Mouse (Mus musculus) Patski (cell line): ENCODE data around the gene Gm21954. TPM values are rescaled to one million over a fixed set of nuclear protein-coding genes. Genes with fewer than 3 reads are reported as not detected.

Experiments
- ATAC-seq: fragments of 100-300 bp; one replicate; pipeline ENCODE4 v1.8.0; 2021
- CTCF ChIA-PET: fragments of 350-600 bp; sonication (Branson Sonifier 250); formaldehyde crosslinking; loops from one replicate; lab custom pipeline; 2022; ENCODE audit warnings: inconsistent platforms; lab: Charles Lee
- POLR2A ChIA-PET: fragments of 350-600 bp; sonication (Branson Sonifier 250); formaldehyde crosslinking; loops from one replicate; lab custom pipeline; 2022; ENCODE audit warnings: antibody characterized with exemption, inconsistent platforms; lab: Charles Lee
- DNase-seq: peaks from one replicate; pipeline ENCODE4 v3.0.0-alpha.2; 2011; ENCODE audit warnings: low read depth, low spot score
- H3K27me3 ChIP-seq: fragments of 371-371 bp; one replicate; pipeline ENCODE4 v1.5.1; 2021
- CTCF ChIP-seq: fragments of 100-300 bp; IDR thresholded peaks from one replicate; pipeline ENCODE4 v1.5.1; 2021
- in situ Hi-C: fragments of 300-500 bp; cut with MboI; formaldehyde crosslinking; loops from 3 replicates; pipeline ENCODE4 v1.11.1; 2018; ENCODE audit warnings: low pct_unique_long_range_greater_than_20kb, mixed read lengths
- polyA plus RNA-seq: library from polyadenylated mRNA; unstranded; gene quantifications from one replicate; pipeline ENCODE4 v1.2.3, GENCODE M21; 2021

Gm21954 gene
- polyA plus RNA-seq, result not detected

- H3K27me3 ChIP-seq, result no peaks in the 10 kb centered on the region
- in situ Hi-C loops, result no loop called here
- ChIA-PET CTCF (interaction anchor here (0.8 to 1.7 kb wide), 3 partner anchors 19 to 89 kb away, joined by 3 to 4 read pairs (median 4); no protein-coding TSS in a partner anchor), POLR2A (interaction anchor here (0.6 kb wide), 1 partner anchor 10 kb away, joined by 3 read pairs; no protein-coding TSS in a partner anchor)
- no peak for TF ChIP-seq CTCF
- DNase-seq, result no peak
- ATAC-seq, result no peak
Observed at GRCm38 (mm10) chr3:55472110-55472509, at the start of gene Gm21954. Gene Gm21954, minus strand, starts transcription at chr3:55472210.

GRCm38 (mm10) chr3:55521776-55522175 lies 49.8 kb upstream of the Gm21954 start:
- DNase-seq (no peak), ATAC-seq (no peak)
- POLR2A ChIA-PET, result interaction anchor here (1.1 kb wide), 1 partner anchor 50 kb away, joined by 3 read pairs; no protein-coding TSS in a partner anchor
- no peaks in the 10 kb centered on the region for H3K27me3 ChIP-seq
- TF ChIP-seq CTCF, result no peak
- in situ Hi-C loops, result loop anchor here (5.0 kb wide), 1 partner anchor 476 kb away; no protein-coding TSS in a partner anchor
- CTCF ChIA-PET, result interaction anchor here (0.8 to 2.4 kb wide), 7 partner anchors 11 to 364 kb away, joined by 3 to 13 read pairs (median 5); no protein-coding TSS in a partner anchor

GRCm38 (mm10) chr3:55520240-55521180 lies 48.5 kb upstream of the Gm21954 start:
- DNase-seq (no peak), ATAC-seq (peak; percentile 78)
- no peaks in the 10 kb centered on the region for H3K27me3 ChIP-seq
- ChIA-PET CTCF (interaction anchor here (0.6 to 2.4 kb wide), 26 partner anchors 9 to 483 kb away, joined by 3 to 13 read pairs (median 3); no protein-coding TSS in a partner anchor), POLR2A (interaction anchor here (0.7 to 1.1 kb wide), 2 partner anchors 51 to 86 kb away, joined by 3 to 4 read pairs; no protein-coding TSS in a partner anchor)
- in situ Hi-C loops, result loop anchor here (5.0 kb wide), 1 partner anchor 477 kb away; no protein-coding TSS in a partner anchor
- peak; percentile 99 for TF ChIP-seq CTCF

GRCm38 (mm10) chr3:55517454-55518014 lies 45.5 kb upstream of the Gm21954 start:
- ChIA-PET POLR2A (no interaction called here), CTCF (no interaction called here)
- DNase-seq (no peak), ATAC-seq (no peak)
- no peaks in the 10 kb centered on the region for H3K27me3 ChIP-seq
- TF ChIP-seq CTCF, result no peak
- in situ Hi-C loops, result no loop called here

GRCm38 (mm10) chr3:55515966-55516365 lies 44.0 kb upstream of the Gm21954 start:
- CTCF ChIA-PET, result interaction anchor here (0.8 to 1.7 kb wide), 2 partner anchors 14 to 125 kb away, joined by 3 read pairs; no protein-coding TSS in a partner anchor
- in situ Hi-C loops, result no loop called here
- ATAC-seq (no peak), DNase-seq (no peak)
- TF ChIP-seq CTCF, result no peak
- POLR2A ChIA-PET, result interaction anchor here (0.6 kb wide), 1 partner anchor 334 kb away, joined by 5 read pairs; no protein-coding TSS in a partner anchor
- H3K27me3 ChIP-seq, result no peaks in the 10 kb centered on the region

- H3K27me3 ChIP-seq, result no peaks in the 10 kb centered on the region
- ChIA-PET POLR2A (no interaction called here), CTCF (interaction anchor here (1.0 to 2.8 kb wide), 2 partner anchors 9 to 62 kb away, joined by 3 to 13 read pairs; no protein-coding TSS in a partner anchor)
- in situ Hi-C loops, result no loop called here
- no peak for DNase-seq
- no peak for TF ChIP-seq CTCF
- no peak for ATAC-seq
Observed at GRCm38 (mm10) chr3:55511658-55512057, 39.6 kb upstream of the Gm21954 start.

GRCm38 (mm10) chr3:55510198-55510597 lies 38.2 kb upstream of the Gm21954 start:
- in situ Hi-C loops, result no loop called here
- no peak for TF ChIP-seq CTCF
- ATAC-seq, result no peak
- CTCF ChIA-PET, result interaction anchor here (1.1 to 2.8 kb wide), 3 partner anchors 11 to 28 kb away, joined by 3 to 13 read pairs (median 3); no protein-coding TSS in a partner anchor
- no peak for DNase-seq
- POLR2A ChIA-PET, result no interaction called here
- no peaks in the 10 kb centered on the region for H3K27me3 ChIP-seq

- ChIA-PET CTCF (interaction anchor here (0.8 to 1.7 kb wide), 5 partner anchors 12 to 369 kb away, joined by 3 to 4 read pairs (median 3); no protein-coding TSS in a partner anchor), POLR2A (no interaction called here)
Observed at GRCm38 (mm10) chr3:55499298-55499697, 27.3 kb upstream of the Gm21954 start.

GRCm38 (mm10) chr3:55496462-55496941 lies 24.5 kb upstream of the Gm21954 start:
- no peak for TF ChIP-seq CTCF
- H3K27me3 ChIP-seq, result no peaks in the 10 kb centered on the region
- POLR2A ChIA-PET, result interaction anchor here (0.5 kb wide), 1 partner anchor 79 kb away, joined by 3 read pairs; no protein-coding TSS in a partner anchor
- ATAC-seq (no peak), DNase-seq (no peak)
- in situ Hi-C loops, result loop anchor here (10.0 kb wide), 1 partner anchor 1708 kb away; no protein-coding TSS in a partner anchor
- CTCF ChIA-PET, result interaction anchor here (1.4 kb wide), 1 partner anchor 11 kb away, joined by 5 read pairs; no protein-coding TSS in a partner anchor

More at GRCm38 (mm10) chr3:55499298-55499697, 27.3 kb upstream of the Gm21954 start:
- TF ChIP-seq CTCF, result no peak
- DNase-seq (no peak), ATAC-seq (no peak)
- in situ Hi-C loops, result loop anchor here (10.0 kb wide), 1 partner anchor 1706 kb away; no protein-coding TSS in a partner anchor
- no peaks in the 10 kb centered on the region for H3K27me3 ChIP-seq
